Mouse (Mus musculus) liver, embryonic 16.5 days (tissue): ENCODE measurements around the gene Ctnnbl1. TPM values are rescaled to one million over a fixed set of nuclear protein-coding genes. Genes with fewer than 3 reads are reported as not detected.

Experiments
- ATAC-seq: fragments of 200-750 bp; cut with Nextera tagmentation; 2 replicates; pipeline ENCODE4 v1.8.0; 2017; ENCODE audit warnings: low read depth, mild to moderate bottlenecking, moderate number of reproducible peaks, moderate library complexity
- H3K27ac ChIP-seq: fragments of 300-500 bp; sonication (generic); 2 replicates; pipeline ENCODE4 v1.5.1; 2014; ENCODE audit warnings: mild to moderate bottlenecking, low read length
- H3K27me3 ChIP-seq: fragments of 300-500 bp; sonication (generic); 2 replicates; pipeline ENCODE4 v1.6.1; 2014; ENCODE audit warnings: low read depth, low read length, mixed read lengths; ENCODE audit not compliant: control insufficient read depth, insufficient read depth
- H3K36me3 ChIP-seq: fragments of 300-500 bp; sonication (generic); 2 replicates; pipeline ENCODE4 v1.6.1; 2014; ENCODE audit warnings: mild to moderate bottlenecking; ENCODE audit not compliant: control insufficient read depth, insufficient read depth
- H3K4me1 ChIP-seq: fragments of 300-500 bp; sonication (generic); 2 replicates; pipeline ENCODE4 v1.6.1; 2014; ENCODE audit warnings: low read depth, low read length, mixed read lengths; ENCODE audit not compliant: control insufficient read depth
- H3K4me2 ChIP-seq: fragments of 300-500 bp; sonication (generic); 2 replicates; pipeline ENCODE4 v1.6.1; 2014; ENCODE audit warnings: low read depth, low read length, mixed read lengths
- H3K4me3 ChIP-seq: fragments of 300-500 bp; sonication (generic); 2 replicates; pipeline ENCODE4 v1.5.1; 2014; ENCODE audit warnings: low read depth, mild to moderate bottlenecking, low read length
- H3K9ac ChIP-seq: fragments of 300-500 bp; sonication (generic); 2 replicates; pipeline ENCODE4 v1.6.1; 2014; ENCODE audit warnings: low read depth, low read length
- H3K9me3 ChIP-seq: fragments of 300-500 bp; sonication (generic); replicated peaks from 2 replicates; pipeline ENCODE4 v1.6.1; 2016; ENCODE audit warnings: low read length; ENCODE audit not compliant: control insufficient read depth
- WGBS: fragments of 180-500 bp; shearing (Covaris S2); extraction: QIAGEN DNeasy Blood & Tissue Kit; methylation state at CpG from one replicate; pipeline ENCODE4 v1.1.7; 2014; ENCODE audit not compliant: insufficient replicate concordance; 5-methylcytosine and 5-hydroxymethylcytosine counted together
- polyA plus RNA-seq: library from polyadenylated mRNA; unstranded; fragments of >200 nt; fragmentation: Nextera tagmentation; extraction: Ambion mirVana; gene quantifications from 2 replicates; pipeline ENCODE4 v1.2.1, GENCODE M21; 2015

Gene Ctnnbl1
- polyA plus RNA-seq, 1 experiment from 2014 or later: 19.8 TPM

- no peaks in the 10 kb centered on the region for H3K9me3 ChIP-seq
- H3K4me2 ChIP-seq: no peak overlapping the region
- no peak overlapping the region for H3K9ac ChIP-seq
- no peaks in the 10 kb centered on the region for H3K27me3 ChIP-seq
- no peak overlapping the region for H3K27ac ChIP-seq
- no peak overlapping the region for H3K4me3 ChIP-seq
- no peaks in the 10 kb centered on the region for H3K4me1 ChIP-seq
- WGBS: 79% methylated on average over 9 of the region's 9 CpGs
- H3K36me3 ChIP-seq: no peaks in the 10 kb centered on the region
- ATAC-seq: no peak
Measured at GRCm38 (mm10) chr2:157799533-157799932, 62.3 kb downstream of the Ctnnbl1 start.

DNA sequence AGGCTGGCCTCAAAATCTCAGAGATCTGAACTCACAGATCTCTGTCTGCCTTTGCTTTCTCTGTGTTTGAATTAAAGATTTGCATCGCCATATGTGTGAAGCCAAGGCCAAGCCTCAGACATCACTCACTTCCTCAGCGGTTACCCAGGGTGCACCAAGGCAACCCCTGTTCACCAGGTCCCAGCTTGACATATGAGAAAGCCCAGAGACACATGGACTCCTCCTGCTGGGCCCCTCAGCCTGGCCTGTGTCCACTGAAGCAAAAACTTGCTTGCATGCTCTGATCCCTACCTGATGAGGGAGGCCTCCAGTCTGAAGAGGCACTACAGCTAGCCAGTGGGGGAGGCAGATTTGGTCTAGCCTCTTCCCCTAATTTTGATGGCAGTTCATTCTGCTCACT lies 63.1 kb downstream of the Ctnnbl1 start:
- no peaks in the 10 kb centered on the region for H3K9me3 ChIP-seq
- no peak overlapping the region for H3K9ac ChIP-seq
- 74% methylated on average over 2 of the region's 2 CpGs for WGBS
- H3K4me3 ChIP-seq: no peak overlapping the region
- no peak overlapping the region for H3K4me2 ChIP-seq
- no peaks in the 10 kb centered on the region for H3K36me3 ChIP-seq
- no peak for ATAC-seq
- no peaks in the 10 kb centered on the region for H3K27me3 ChIP-seq
- H3K4me1 ChIP-seq: no peaks in the 10 kb centered on the region
- no peak overlapping the region for H3K27ac ChIP-seq

DNA sequence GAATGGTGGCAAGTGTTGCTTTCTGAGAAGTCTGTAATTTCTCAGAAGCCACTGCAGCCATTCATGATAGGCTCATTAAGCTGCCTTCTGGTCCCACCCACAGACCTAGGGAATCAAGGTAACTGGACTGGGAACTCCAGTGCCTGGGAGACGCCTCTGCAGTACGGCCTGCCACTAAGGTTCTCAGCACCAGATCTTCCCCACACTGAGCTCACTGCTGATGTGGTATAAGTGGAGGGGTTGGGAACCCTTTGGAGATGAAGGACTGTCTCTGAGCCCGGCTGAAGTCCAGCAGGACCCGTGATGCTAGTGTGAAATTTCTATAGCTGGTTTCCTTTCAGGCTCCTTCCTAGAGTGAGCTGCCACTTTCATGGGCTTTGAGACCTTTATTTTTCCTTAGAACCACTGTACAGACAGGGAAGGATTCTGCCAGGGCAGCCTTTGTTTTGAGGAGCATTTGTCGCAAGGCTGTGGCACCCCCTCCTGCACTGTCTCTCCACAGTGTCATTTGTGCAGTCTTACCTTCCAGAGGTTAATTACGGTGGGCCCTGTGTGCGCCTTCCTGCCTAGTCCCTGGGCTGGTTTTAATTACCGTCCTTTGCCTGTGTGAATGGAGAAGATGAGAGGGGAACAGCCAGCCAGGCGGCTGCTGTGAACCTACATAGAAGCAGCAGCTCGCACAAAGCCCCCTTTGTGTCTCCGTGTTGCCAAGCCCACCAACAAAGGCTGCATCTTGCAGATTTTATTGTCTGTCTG lies 63.7 kb downstream of the Ctnnbl1 start:
- 72% methylated on average over 11 of the region's 11 CpGs for WGBS
- Histone ChIP-seq H3K4me2 (no peak overlapping the region), H3K27ac (no peak overlapping the region), H3K4me3 (no peak overlapping the region), H3K36me3 (no peaks in the 10 kb centered on the region), H3K4me1 (no peaks in the 10 kb centered on the region), H3K27me3 (no peaks in the 10 kb centered on the region), H3K9me3 (no peaks in the 10 kb centered on the region), H3K9ac (no peak overlapping the region)
- no peak for ATAC-seq

- Histone ChIP-seq H3K4me3 (no peak overlapping the region), H3K9me3 (no peaks in the 10 kb centered on the region), H3K9ac (no peak overlapping the region), H3K36me3 (no peaks in the 10 kb centered on the region), H3K4me2 (no peak overlapping the region), H3K4me1 (no peaks in the 10 kb centered on the region), H3K27ac (no peak overlapping the region), H3K27me3 (no peaks in the 10 kb centered on the region)
- no peak for ATAC-seq
- 49% methylated on average over 8 of the region's 8 CpGs for whole genome bisulfite sequencing
Measured at GRCm38 (mm10) chr2:157801505-157802357, 64.5 kb downstream of the Ctnnbl1 start.

DNA sequence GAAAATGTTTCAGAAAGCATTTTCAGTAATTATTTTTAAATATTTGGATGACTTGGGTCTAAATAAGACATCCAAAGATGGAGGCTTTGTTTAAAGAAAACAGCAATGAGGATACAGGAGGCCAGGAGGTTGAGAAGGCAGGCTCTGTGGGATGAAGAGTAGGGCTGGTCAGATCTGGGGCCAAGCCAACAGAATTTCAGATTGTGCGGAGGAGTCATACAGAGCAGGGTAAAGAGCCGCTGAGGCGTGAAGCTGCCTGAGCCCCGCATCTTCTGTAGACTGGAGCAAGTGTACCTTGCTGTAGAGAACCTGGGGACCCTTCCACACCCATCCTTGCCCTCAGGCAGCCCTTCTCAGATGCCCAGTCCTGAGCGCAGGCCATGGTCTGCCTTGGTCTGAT lies 65.5 kb downstream of the Ctnnbl1 start:
- no peak overlapping the region for H3K27ac ChIP-seq
- no peaks in the 10 kb centered on the region for H3K27me3 ChIP-seq
- 82% methylated on average over 5 of the region's 5 CpGs for WGBS
- no peak overlapping the region for H3K9ac ChIP-seq
- H3K9me3 ChIP-seq: no peaks in the 10 kb centered on the region
- no peak for ATAC-seq
- H3K36me3 ChIP-seq: no peaks in the 10 kb centered on the region
- no peak overlapping the region for H3K4me2 ChIP-seq
- no peak overlapping the region for H3K4me3 ChIP-seq
- no peaks in the 10 kb centered on the region for H3K4me1 ChIP-seq

GRCm38 (mm10) chr2:157804388-157804787 lies 67.2 kb downstream of the Ctnnbl1 start:
- Histone ChIP-seq H3K4me2 (no peak overlapping the region), H3K36me3 (no peaks in the 10 kb centered on the region), H3K27ac (no peak overlapping the region), H3K9ac (no peak overlapping the region), H3K4me1 (no peaks in the 10 kb centered on the region), H3K4me3 (no peak overlapping the region), H3K9me3 (no peaks in the 10 kb centered on the region), H3K27me3 (no peaks in the 10 kb centered on the region)
- 41% methylated on average over 3 of the region's 3 CpGs for WGBS
- ATAC-seq: no peak

- no peaks in the 10 kb centered on the region for H3K36me3 ChIP-seq
- ATAC-seq: no peak
- 60% methylated on average over 3 of the region's 3 CpGs for WGBS
- no peak overlapping the region for H3K27ac ChIP-seq
- H3K27me3 ChIP-seq: no peaks in the 10 kb centered on the region
- H3K4me1 ChIP-seq: no peaks in the 10 kb centered on the region
- H3K4me3 ChIP-seq: no peak overlapping the region
- H3K4me2 ChIP-seq: no peak overlapping the region
- no peak overlapping the region for H3K9ac ChIP-seq
- no peaks in the 10 kb centered on the region for H3K9me3 ChIP-seq
Measured at GRCm38 (mm10) chr2:157805091-157805490, 67.9 kb downstream of the Ctnnbl1 start.

DNA sequence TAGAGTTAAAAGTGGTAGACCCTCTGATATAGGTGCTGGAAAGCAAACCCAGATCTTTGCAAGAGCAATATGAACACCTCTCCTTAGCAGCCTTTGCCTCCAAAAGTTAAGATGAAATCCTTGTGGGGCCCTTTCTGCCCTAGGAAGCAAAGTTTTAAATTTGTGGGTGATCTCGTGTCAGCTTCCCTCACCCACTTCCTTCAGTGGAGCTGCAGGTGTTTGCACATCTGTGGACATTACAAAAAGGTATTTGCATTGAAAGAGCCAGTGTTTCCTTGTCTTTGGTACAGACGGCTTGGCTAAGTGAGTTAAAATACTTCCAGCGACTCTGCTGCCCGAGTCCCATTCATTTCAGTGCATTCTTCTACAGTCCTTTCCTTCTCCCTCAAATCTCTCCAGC lies 69.9 kb downstream of the Ctnnbl1 start:
- Histone ChIP-seq H3K27ac (no peak overlapping the region), H3K4me2 (no peak overlapping the region), H3K27me3 (no peaks in the 10 kb centered on the region), H3K36me3 (no peaks in the 10 kb centered on the region; the same call in 1 of the 2 replicates), H3K4me3 (no peak overlapping the region), H3K9me3 (no peaks in the 10 kb centered on the region), H3K4me1 (no peaks in the 10 kb centered on the region), H3K9ac (no peak overlapping the region)
- WGBS: 68% methylated on average over 4 of the region's 4 CpGs
- ATAC-seq: no peak
